Mouse (Mus musculus): ENCODE measurements around the gene Rab40b. TPM values are rescaled to one million over a fixed set of nuclear protein-coding genes. Genes with fewer than 3 reads are reported as not detected.

Rab40b gene
- total RNA-seq (2023), result not detected

GRCm38 (mm10) chr11:121387750-121388553, at the start of gene Rab40b:
TSS of gene Rab40b (minus strand) at chr11:121388251.

GRCm38 (mm10) chr11:121434156-121435155, 46.4 kb upstream of the Rab40b start, which contains the start of gene Fn3k:
TSS of gene Fn3k (plus strand) at chr11:121434913.

GRCm38 (mm10) chr11:121420830-121421552, 32.9 kb upstream of the Rab40b start, which contains the start of gene Fn3krp:
TSS of gene Fn3krp (plus strand) at chr11:121421401.

DNA sequence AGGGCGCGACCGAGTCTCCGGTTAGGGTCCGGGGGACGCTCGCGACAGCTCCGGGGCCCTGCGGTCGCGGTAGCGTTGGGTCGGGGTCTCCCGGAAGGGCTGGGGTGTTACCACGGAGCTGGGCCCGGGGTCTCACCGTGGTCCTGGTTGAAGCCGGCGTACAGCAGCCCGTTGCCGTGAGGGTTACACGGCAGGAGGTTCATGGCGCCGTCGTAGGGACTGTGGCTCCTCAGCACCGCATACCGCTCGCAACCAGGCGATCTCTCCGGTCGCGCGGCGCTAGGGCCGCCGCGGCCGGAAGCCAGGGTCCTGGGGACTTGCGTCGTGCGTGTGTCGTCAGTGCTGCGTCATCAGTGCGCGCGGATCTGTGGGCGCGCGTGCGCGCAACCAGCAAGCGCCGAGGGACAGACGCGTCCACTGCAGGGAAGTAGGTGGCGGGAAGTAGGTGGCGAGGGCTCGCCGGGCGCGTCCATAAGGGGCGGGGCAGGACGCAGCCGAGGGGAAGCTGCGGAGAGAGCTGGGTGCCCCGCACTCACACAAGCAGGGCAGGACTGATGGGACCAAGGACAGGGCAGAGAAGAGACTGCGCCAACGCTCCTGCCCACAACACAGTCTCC, 33.9 kb downstream of the Rab40b start, which contains the start of gene Wdr45b:
Gene Wdr45b, minus strand, starts transcription at position 355 of the 617 bp plus-strand sequence.

Other genes with a start within 250 kb of the Rab40b start
- not detected for gene Tex19.1, start 242.1 kb downstream of the Rab40b start, total RNA-seq (2023)
- gene Uts2r, start 228.0 kb downstream of the Rab40b start, total RNA-seq (2023), result not detected
- 7.3 TPM for gene Hexdc, start 183.8 kb downstream of the Rab40b start, total RNA-seq (2023)
- 5.7 TPM for gene Ogfod3, start 183.5 kb downstream of the Rab40b start, total RNA-seq (2023)
- 51.3 TPM for gene Cybc1, start 158.9 kb downstream of the Rab40b start, total RNA-seq (2023)
- 39.4 TPM for gene Narf, start 151.0 kb downstream of the Rab40b start, total RNA-seq (2023)
- gene Foxk2, start 128.3 kb downstream of the Rab40b start, total RNA-seq (2023), result 30.5 TPM
- 61.4 TPM for gene Wdr45b, start 33.8 kb downstream of the Rab40b start, total RNA-seq (2023)
- gene Fn3krp, start 33.1 kb upstream of the Rab40b start, total RNA-seq (2023), result 5.8 TPM
- gene Fn3k, start 46.7 kb upstream of the Rab40b start, total RNA-seq (2023), result 0.18 TPM
- 34.0 TPM for gene Tbcd, start 63.7 kb upstream of the Rab40b start, total RNA-seq (2023)
- not detected for gene Zfp750, start 131.1 kb upstream of the Rab40b start, total RNA-seq (2023)

Measured in CD8-positive naive resting alpha-beta T cell, adult 57 days (primary cell).